ENCODE assay signal across 21 mouse cellular contexts in genomic region chr13:28790381-28790780, GRCm38 (mm10).
A peak's percentile ranks its signal among the peaks of the same experiment; 100 is the strongest.
DNase-seq lines count a peak whose midpoint lies in the region; ATAC-seq and TF ChIP-seq lines count a peak whose summit lies in the region.
"Had no signal": no experiment of that assay in that cellular context is flagged by ENCODE, and none has a peak within 500 bp of the region (broad histone marks: within the 10 kb centered on the region; RNA-seq: fewer than 3 reads in every experiment).

No protein-coding gene starts in this region.

- DNase-seq in midbrain, postnatal 0 days (ENCODE audit: low spot score): no peak
- no peak for DNase-seq in forebrain, embryonic 14.5 days (ENCODE audit: low spot score)
- DNase-seq in thymus, postnatal 10 days (ENCODE audit: low spot score in 2 of 2): peak; percentile 31 to 33
- DNase-seq in frontal cortex, postnatal 25 days (ENCODE audit: low spot score in 2 of 2): no peak
- no peak for DNase-seq in adrenal gland, adult 2 months
- DNase-seq in c-Kit-positive CD71-positive TER-119-positive erythroid progenitor cells, embryonic 14.5 days (ENCODE audit: low spot score): no peak
- DNase-seq: adrenal gland, postnatal 25 days; cerebellum, adult 11-12 months; cerebellum, postnatal 25 days; heart, adult 11 months; heart, postnatal 4 days; liver, embryonic 13.5 days; lung, embryonic 14.5 days; lung, postnatal 36 days had no signal

- no peak overlapping the region for H3K4me3 ChIP-seq in midbrain, embryonic 12.5 days
- H3K4me3 ChIP-seq in midbrain, postnatal 0 days (ENCODE audit: low read depth, low read length): no peak overlapping the region
- H3K4me3 ChIP-seq in forebrain, embryonic 14.5 days (ENCODE audit: low read depth, low read length): no peak overlapping the region
- H3K4me3 ChIP-seq: heart, embryonic 12.5 days; limb, embryonic 12.5 days; liver, embryonic 13.5 days; neural tube, embryonic 15.5 days; stomach, embryonic 15.5 days had no signal

- ATAC-seq in midbrain, embryonic 12.5 days (ENCODE audit: low FRiP score, low read depth): no peak
- ATAC-seq in midbrain, postnatal 0 days (ENCODE audit: low FRiP score): no peak
- no peak for ATAC-seq in forebrain, embryonic 14.5 days
- ATAC-seq: hindbrain, postnatal 0 days; intestine, postnatal 0 days had no signal

- H3K27ac ChIP-seq in midbrain, embryonic 12.5 days (replicated peaks): peak overlapping the region; percentile 52; the same call in 1 of the 2 replicates
- H3K27ac ChIP-seq in midbrain, postnatal 0 days (ENCODE audit: low read depth, low read length): no peak overlapping the region
- H3K27ac ChIP-seq in forebrain, embryonic 14.5 days (ENCODE audit: low read depth, low read length): peak overlapping the region; percentile 93
- H3K27ac ChIP-seq: hindbrain, postnatal 0 days; limb, embryonic 12.5 days; liver, embryonic 13.5 days; neural tube, embryonic 15.5 days; stomach, embryonic 15.5 days had no signal

- 20% methylated on average over 4 of the region's 4 CpGs for WGBS in midbrain, embryonic 12.5 days
- WGBS in midbrain, postnatal 0 days: 53% methylated on average over 4 of the region's 4 CpGs
- WGBS in forebrain, embryonic 14.5 days: 8% methylated on average over 4 of the region's 4 CpGs

- peaks cover 75% of the 10 kb centered on the region for H3K4me1 ChIP-seq in midbrain, embryonic 12.5 days
- H3K4me1 ChIP-seq in midbrain, postnatal 0 days (ENCODE audit: insufficient read depth, low read length): no peaks in the 10 kb centered on the region
- peaks cover 60% of the 10 kb centered on the region for H3K4me1 ChIP-seq in forebrain, embryonic 14.5 days (ENCODE audit: control insufficient read depth, insufficient read depth, low read length)
- H3K4me1 ChIP-seq: heart, embryonic 12.5 days; liver, embryonic 13.5 days had no signal

- no peaks in the 10 kb centered on the region for H3K27me3 ChIP-seq in midbrain, embryonic 12.5 days
- no peaks in the 10 kb centered on the region for H3K27me3 ChIP-seq in midbrain, postnatal 0 days (ENCODE audit: insufficient read depth, low read length)
- no peaks in the 10 kb centered on the region for H3K27me3 ChIP-seq in forebrain, embryonic 14.5 days (replicated peaks; ENCODE audit: control insufficient read depth, insufficient read depth, low read length)
- H3K27me3 ChIP-seq: heart, embryonic 12.5 days; limb, embryonic 12.5 days; liver, embryonic 13.5 days; neural tube, embryonic 15.5 days; stomach, embryonic 15.5 days had no signal

- no peak overlapping the region for H3K9ac ChIP-seq in midbrain, embryonic 12.5 days (replicated peaks)
- H3K9ac ChIP-seq in midbrain, postnatal 0 days (replicated peaks; ENCODE audit: low read length, poor library complexity, severe bottlenecking): no peak overlapping the region
- no peak overlapping the region for H3K9ac ChIP-seq in forebrain, embryonic 14.5 days (ENCODE audit: low read length)
- H3K9ac ChIP-seq: heart, embryonic 12.5 days; limb, embryonic 12.5 days; liver, embryonic 13.5 days; lung, embryonic 14.5 days; neural tube, embryonic 15.5 days; stomach, embryonic 15.5 days had no signal

- no peak overlapping the region for H3K4me2 ChIP-seq in midbrain, embryonic 12.5 days (replicated peaks)
- no peak overlapping the region for H3K4me2 ChIP-seq in midbrain, postnatal 0 days (ENCODE audit: low read depth, low read length, poor library complexity, severe bottlenecking)
- H3K4me2 ChIP-seq in forebrain, embryonic 14.5 days (ENCODE audit: low read length): no peak overlapping the region
- H3K4me2 ChIP-seq: heart, embryonic 12.5 days; limb, embryonic 12.5 days; liver, embryonic 13.5 days; lung, embryonic 14.5 days; neural tube, embryonic 15.5 days; stomach, embryonic 15.5 days had no signal

- no peaks in the 10 kb centered on the region for H3K9me3 ChIP-seq in midbrain, embryonic 12.5 days
- no peaks in the 10 kb centered on the region for H3K9me3 ChIP-seq in midbrain, postnatal 0 days (ENCODE audit: low read length)
- no peaks in the 10 kb centered on the region for H3K9me3 ChIP-seq in forebrain, embryonic 14.5 days (replicated peaks; ENCODE audit: control insufficient read depth, low read length)
- H3K9me3 ChIP-seq: heart, embryonic 12.5 days; limb, embryonic 12.5 days; liver, embryonic 13.5 days; neural tube, embryonic 15.5 days; stomach, embryonic 15.5 days had no signal

- no peaks in the 10 kb centered on the region for H3K36me3 ChIP-seq in midbrain, embryonic 12.5 days
- H3K36me3 ChIP-seq in midbrain, postnatal 0 days (ENCODE audit: insufficient read depth, low read length): no peaks in the 10 kb centered on the region
- H3K36me3 ChIP-seq in forebrain, embryonic 14.5 days (ENCODE audit: control insufficient read depth, insufficient read depth, low read length): no peaks in the 10 kb centered on the region
- H3K36me3 ChIP-seq: heart, embryonic 12.5 days; limb, embryonic 12.5 days; liver, embryonic 13.5 days; neural tube, embryonic 15.5 days; stomach, embryonic 15.5 days had no signal

- no peak for TF ChIP-seq CTCF in midbrain, postnatal 0 days (IDR thresholded peaks at IDR 0.05)

Comparison
In these comparisons a context has a peak if more than half of its experiments do, and no peak if none do; other contexts are left out.
1. DNase-seq: peak in thymus, postnatal 10 days (2 of 2); none in midbrain, postnatal 0 days (single experiment), forebrain, embryonic 14.5 days (single experiment), frontal cortex, postnatal 25 days (0 of 2), adrenal gland, adult 2 months (single experiment) and c-Kit-positive CD71-positive TER-119-positive erythroid progenitor cells, embryonic 14.5 days (single experiment).